Mouse (Mus musculus) embryonic facial prominence, embryonic 15.5 days (tissue): ENCODE measurements around the gene Gm20388. TPM values are rescaled to one million over a fixed set of nuclear protein-coding genes. Genes with fewer than 3 reads are reported as not detected.

Experiments
- ATAC-seq: fragments of 200-750 bp; cut with Nextera tagmentation; 2 replicates; pipeline ENCODE4 v1.8.0; 2017; ENCODE audit warnings: low read depth, moderate TSS enrichment; ENCODE audit not compliant: insufficient number of reproducible peaks, low FRiP score, low TSS enrichment
- H3K27ac ChIP-seq: fragments of 300-500 bp; sonication (generic); replicated peaks from 2 replicates; pipeline ENCODE4 v1.5.1; 2015; ENCODE audit warnings: mild to moderate bottlenecking, inconsistent platforms
- H3K27me3 ChIP-seq: fragments of 300-500 bp; sonication (generic); 2 replicates; pipeline ENCODE4 v1.6.1; 2015; ENCODE audit warnings: inconsistent platforms
- H3K36me3 ChIP-seq: fragments of 300-500 bp; sonication (generic); 2 replicates; pipeline ENCODE4 v1.6.1; 2015; ENCODE audit warnings: mild to moderate bottlenecking, inconsistent platforms
- H3K4me1 ChIP-seq: fragments of 300-500 bp; sonication (generic); 2 replicates; pipeline ENCODE4 v1.6.1; 2015; ENCODE audit warnings: inconsistent platforms
- H3K4me2 ChIP-seq: fragments of 300-500 bp; sonication (generic); replicated peaks from 2 replicates; pipeline ENCODE4 v1.6.1; 2015; ENCODE audit warnings: mild to moderate bottlenecking, inconsistent platforms
- H3K4me3 ChIP-seq: fragments of 300-500 bp; sonication (generic); replicated peaks from 2 replicates; pipeline ENCODE4 v1.5.1; 2015; ENCODE audit warnings: mild to moderate bottlenecking, inconsistent platforms
- H3K9ac ChIP-seq: fragments of 300-500 bp; sonication (generic); 2 replicates; pipeline ENCODE4 v1.6.1; 2015; ENCODE audit warnings: inconsistent platforms
- H3K9me3 ChIP-seq: fragments of 300-500 bp; sonication (generic); replicated peaks from 2 replicates; pipeline ENCODE4 v1.6.1; 2016; ENCODE audit warnings: inconsistent platforms
- WGBS: fragments of 180-500 bp; shearing (Covaris S2); methylation state at CpG from one replicate; pipeline ENCODE4 v1.1.7; 2015; 5-methylcytosine and 5-hydroxymethylcytosine counted together
- polyA plus RNA-seq: library from polyadenylated mRNA; unstranded; fragments of >200 nt; fragmentation: Nextera tagmentation; extraction: Ambion mirVana; gene quantifications from 2 replicates; pipeline ENCODE4 v1.2.1, GENCODE M21; 2015

Gm20388 gene
- polyA plus RNA-seq, 1 experiment from 2014 or later, result 8.0 TPM

GRCm38 (mm10) chr8:122716566-122716965 lies 2805.9 kb downstream of the Gm20388 start:
- peaks cover 25% of the 10 kb centered on the region for H3K4me1 ChIP-seq
- ATAC-seq, result no peak
- H3K27ac ChIP-seq, result no peak overlapping the region
- H3K4me3 ChIP-seq, result no peak overlapping the region
- no peaks in the 10 kb centered on the region for H3K36me3 ChIP-seq
- H3K9me3 ChIP-seq, result no peaks in the 10 kb centered on the region
- 71% methylated on average over 8 of the region's 8 CpGs for WGBS
- no peak overlapping the region for H3K9ac ChIP-seq
- no peak overlapping the region for H3K4me2 ChIP-seq
- peaks cover 28% of the 10 kb centered on the region for H3K27me3 ChIP-seq

GRCm38 (mm10) chr8:122717869-122718509 lies 2807.3 kb downstream of the Gm20388 start:
- no peak overlapping the region for H3K4me2 ChIP-seq
- no peaks in the 10 kb centered on the region for H3K9me3 ChIP-seq
- peaks cover 35% of the 10 kb centered on the region for H3K27me3 ChIP-seq
- no peak overlapping the region for H3K9ac ChIP-seq
- no peak overlapping the region for H3K4me3 ChIP-seq
- no peak for ATAC-seq
- H3K27ac ChIP-seq, result no peak overlapping the region
- H3K4me1 ChIP-seq, result peaks cover 25% of the 10 kb centered on the region
- WGBS, result 82% methylated on average over 10 of the region's 10 CpGs
- no peaks in the 10 kb centered on the region for H3K36me3 ChIP-seq

GRCm38 (mm10) chr8:122718711-122719499 lies 2808.3 kb downstream of the Gm20388 start:
- peaks cover 35% of the 10 kb centered on the region for H3K27me3 ChIP-seq
- H3K4me2 ChIP-seq, result no peak overlapping the region
- H3K9me3 ChIP-seq, result no peaks in the 10 kb centered on the region
- no peak overlapping the region for H3K4me3 ChIP-seq
- WGBS, result 82% methylated on average over 14 of the region's 14 CpGs
- no peak overlapping the region for H3K27ac ChIP-seq
- no peaks in the 10 kb centered on the region for H3K36me3 ChIP-seq
- no peak overlapping the region for H3K9ac ChIP-seq
- H3K4me1 ChIP-seq, result peaks cover 25% of the 10 kb centered on the region
- no peak for ATAC-seq

GRCm38 (mm10) chr8:122719500-122720065 lies 2808.9 kb downstream of the Gm20388 start:
- Histone ChIP-seq H3K9me3 (no peaks in the 10 kb centered on the region), H3K4me2 (no peak overlapping the region), H3K4me1 (peaks cover 25% of the 10 kb centered on the region), H3K9ac (no peak overlapping the region), H3K27me3 (peaks cover 35% of the 10 kb centered on the region), H3K27ac (no peak overlapping the region), H3K36me3 (no peaks in the 10 kb centered on the region), H3K4me3 (no peak overlapping the region)
- 28% methylated on average over 7 of the region's 7 CpGs for WGBS
- no peak for ATAC-seq

- H3K9ac ChIP-seq, result no peak overlapping the region
- no peaks in the 10 kb centered on the region for H3K9me3 ChIP-seq
- H3K4me1 ChIP-seq, result peaks cover 25% of the 10 kb centered on the region
- no peaks in the 10 kb centered on the region for H3K36me3 ChIP-seq
- H3K27me3 ChIP-seq, result peaks cover 35% of the 10 kb centered on the region
- peak overlapping the region; percentile 15; the same call in 1 of the 2 replicates for H3K4me2 ChIP-seq
- no peak for ATAC-seq
- WGBS, result 16% methylated on average over 25 of the region's 25 CpGs
- H3K27ac ChIP-seq, result no peak overlapping the region
- no peak overlapping the region for H3K4me3 ChIP-seq
These were observed 2809.6 kb downstream of the Gm20388 start for GRCm38 (mm10) chr8:122720070-122720729.

- Histone ChIP-seq H3K27ac (no peak overlapping the region), H3K4me1 (peaks cover 23% of the 10 kb centered on the region), H3K9me3 (no peaks in the 10 kb centered on the region), H3K36me3 (no peaks in the 10 kb centered on the region), H3K27me3 (peaks cover 35% of the 10 kb centered on the region), H3K9ac (no peak overlapping the region), H3K4me2 (no peak overlapping the region), H3K4me3 (no peak overlapping the region)
- no peak for ATAC-seq
- WGBS, result 62% methylated on average over 14 of the region's 14 CpGs
These were observed 2810.4 kb downstream of the Gm20388 start for GRCm38 (mm10) chr8:122720811-122721640.

- WGBS, result 88% methylated on average over 6 of the region's 6 CpGs
- H3K9me3 ChIP-seq, result no peaks in the 10 kb centered on the region
- ATAC-seq, result no peak
These were observed 2814.5 kb downstream of the Gm20388 start for GRCm38 (mm10) chr8:122725187-122725586.

GRCm38 (mm10) chr8:122726789-122727188 lies 2816.1 kb downstream of the Gm20388 start:
- WGBS, result 60% methylated on average over 2 of the region's 2 CpGs
- ATAC-seq, result no peak
- H3K4me1 ChIP-seq, result 0 out of 2 replicates have a peak, but pooled peaks cover 3% of the 10 kb centered on the region

More at GRCm38 (mm10) chr8:122725187-122725586, 2814.5 kb downstream of the Gm20388 start:
- Histone ChIP-seq H3K27ac (no peak overlapping the region), H3K27me3 (peaks cover 20% of the 10 kb centered on the region), H3K9ac (no peak overlapping the region), H3K4me2 (no peak overlapping the region), H3K36me3 (no peaks in the 10 kb centered on the region), H3K4me3 (no peak overlapping the region), H3K4me1 (peaks cover 8% of the 10 kb centered on the region)

GRCm38 (mm10) chr8:122727412-122727811 lies 2816.8 kb downstream of the Gm20388 start:
- Histone ChIP-seq H3K27me3 (no peaks in the 10 kb centered on the region), H3K27ac (no peak overlapping the region), H3K9ac (no peak overlapping the region), H3K36me3 (no peaks in the 10 kb centered on the region), H3K4me1 (0 out of 2 replicates have a peak, but pooled peaks cover 3% of the 10 kb centered on the region), H3K9me3 (no peaks in the 10 kb centered on the region), H3K4me2 (no peak overlapping the region), H3K4me3 (no peak overlapping the region)
- ATAC-seq, result no peak
- WGBS, result 62% methylated on average over 5 of the region's 5 CpGs

More at GRCm38 (mm10) chr8:122726789-122727188, 2816.1 kb downstream of the Gm20388 start:
- H3K36me3 ChIP-seq, result no peaks in the 10 kb centered on the region
- no peak overlapping the region for H3K4me3 ChIP-seq
- peaks cover 4% of the 10 kb centered on the region; the same call in 1 of the 2 replicates for H3K27me3 ChIP-seq
- H3K4me2 ChIP-seq, result no peak overlapping the region
- H3K9ac ChIP-seq, result no peak overlapping the region
- H3K9me3 ChIP-seq, result no peaks in the 10 kb centered on the region
- no peak overlapping the region for H3K27ac ChIP-seq

GRCm38 (mm10) chr8:122728630-122729029 lies 2818.0 kb downstream of the Gm20388 start:
- Histone ChIP-seq H3K36me3 (no peaks in the 10 kb centered on the region), H3K9me3 (no peaks in the 10 kb centered on the region), H3K27ac (no peak overlapping the region), H3K4me1 (0 out of 2 replicates have a peak, but pooled peaks cover 3% of the 10 kb centered on the region), H3K9ac (no peak overlapping the region), H3K27me3 (no peaks in the 10 kb centered on the region), H3K4me3 (no peak overlapping the region), H3K4me2 (no peak overlapping the region)
- ATAC-seq, result no peak
- WGBS, result 11% methylated on average over 3 of the region's 3 CpGs
